Mouse (Mus musculus): ENCODE results near the gene Atraid. TPM values are rescaled to one million over a fixed set of nuclear protein-coding genes. Genes with fewer than 3 reads are reported as not detected.

The Atraid gene
- total RNA-seq, 2 experiments from 2014 or later, result 73.9 to 86.6 TPM

DNA sequence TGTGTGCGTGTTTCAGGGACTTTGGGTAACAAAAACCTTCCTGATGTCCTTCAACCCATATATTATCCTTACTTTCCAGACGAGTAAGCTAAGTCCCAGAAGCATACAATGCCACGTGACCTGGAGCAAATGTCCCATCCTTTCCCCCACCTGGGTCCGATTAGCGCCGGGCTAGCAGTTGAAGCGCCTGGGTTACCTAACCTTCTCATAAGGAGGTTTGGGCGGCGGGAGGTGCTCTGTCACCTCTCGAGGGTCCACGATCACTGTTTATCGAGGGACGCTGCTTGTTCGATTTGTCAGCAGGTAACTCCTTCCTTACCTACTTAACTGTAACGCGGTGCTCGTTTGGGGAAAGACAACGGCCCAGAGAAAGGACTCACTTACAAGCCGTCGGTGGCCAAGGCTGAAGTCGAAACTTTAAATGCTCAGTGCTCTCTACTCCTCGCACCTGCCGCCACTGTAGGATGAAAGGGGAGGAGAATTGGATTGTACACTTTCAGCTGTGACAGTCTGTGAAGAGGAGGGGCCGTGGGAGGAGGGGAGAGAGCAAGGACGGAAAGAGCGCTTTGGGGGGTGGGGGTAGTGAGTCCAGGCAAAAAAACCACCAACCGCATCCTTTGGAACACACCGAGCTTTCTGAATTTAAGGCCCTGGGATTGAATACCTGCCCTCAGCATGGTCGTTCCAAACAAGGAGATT lies 46.1 kb downstream of the Atraid start:
- no peak for DNase-seq (ENCODE audit: low spot score in 2 of 2)

DNA sequence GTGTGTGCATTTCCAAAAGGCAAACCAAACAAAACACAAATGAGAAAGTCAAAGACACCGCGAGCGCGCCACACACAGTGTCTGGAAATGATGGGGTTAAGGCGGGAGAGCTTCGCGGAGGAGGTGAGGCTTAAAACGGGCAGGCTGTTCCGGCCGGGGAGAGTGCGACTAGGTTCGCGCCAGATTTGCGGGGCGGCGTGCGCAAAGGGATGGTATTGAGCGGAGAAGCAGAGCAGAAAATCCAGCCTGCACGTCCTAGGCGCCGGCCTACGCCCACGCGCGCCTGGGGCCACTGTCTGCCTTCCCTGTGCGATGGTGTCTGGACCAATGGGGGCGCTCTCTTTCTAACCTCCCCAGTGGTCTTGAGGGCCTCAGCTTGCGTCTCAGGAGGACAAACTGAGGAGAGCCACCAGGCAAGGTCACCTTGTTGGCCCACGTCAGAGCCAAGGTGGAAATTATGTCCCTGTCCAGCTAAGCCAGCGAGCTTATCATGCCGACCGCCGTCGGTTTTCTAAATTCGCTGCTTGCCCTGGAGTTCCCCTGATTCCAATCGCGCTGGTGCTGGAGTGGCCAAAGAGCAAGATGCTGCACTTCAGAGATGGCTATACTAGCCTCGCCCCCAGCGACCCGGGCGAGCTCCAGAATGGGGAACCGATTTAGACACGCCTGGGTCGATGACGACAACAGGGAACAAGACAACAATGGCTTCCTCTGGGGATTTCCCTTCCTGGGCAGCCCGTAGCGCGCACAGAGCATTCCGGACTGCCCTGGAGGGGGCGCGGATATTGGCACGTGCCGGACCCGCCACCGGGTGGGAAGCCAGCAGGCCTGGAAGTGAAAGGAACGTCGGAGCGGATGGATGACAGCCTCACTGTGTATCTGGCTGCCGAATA lies 46.9 kb downstream of the Atraid start:
- peak; percentile 50 to 62 for DNase-seq (ENCODE audit: low spot score in 2 of 2)

DNA sequence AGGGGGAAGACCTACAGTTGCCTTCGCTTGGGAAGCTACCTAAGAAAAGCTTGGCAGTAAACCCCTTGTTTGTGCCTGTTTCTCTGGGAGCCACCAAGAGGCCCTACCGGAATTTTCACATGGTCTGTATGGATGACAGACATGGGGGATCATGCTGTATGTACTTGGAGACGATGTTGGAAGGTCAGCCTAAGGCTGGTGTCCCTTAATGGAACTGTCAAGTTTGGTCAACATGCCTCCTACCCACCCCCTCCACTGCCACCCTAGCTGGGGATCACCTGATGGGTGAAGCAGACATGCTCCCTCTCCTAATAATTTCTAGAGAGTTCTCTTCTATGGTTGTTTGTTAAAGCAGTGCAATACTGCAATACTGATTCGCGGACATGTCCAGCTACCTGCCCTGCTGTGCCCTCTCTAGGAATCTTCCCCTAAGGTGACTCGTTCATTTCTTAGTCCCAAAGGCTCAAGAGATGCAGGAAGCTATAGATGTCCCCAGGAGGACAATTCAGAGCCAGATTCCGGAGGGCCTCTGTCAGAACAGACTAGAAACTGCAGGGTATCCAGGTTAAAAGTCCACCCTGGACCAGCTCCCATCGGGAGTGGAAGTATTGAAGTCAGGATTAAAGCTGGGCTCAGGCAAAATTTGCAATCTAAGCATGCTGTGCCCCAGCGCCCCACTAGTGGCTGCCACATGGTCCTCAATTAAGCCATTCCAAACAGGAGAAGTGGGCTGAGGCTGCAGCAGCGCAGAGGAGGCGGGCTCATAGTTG lies 47.8 kb downstream of the Atraid start:
- no peak for DNase-seq (ENCODE audit: low spot score in 2 of 2)

Other genes starting within 250 kb of the Atraid start
- 100 to 1,000 TPM; 205 to 211 TPM for gene Mapre3, start 233.7 kb upstream of the Atraid start, total RNA-seq (2021)
- gene Tmem214, start 180.3 kb upstream of the Atraid start, total RNA-seq (2021), result 10 to 100 TPM; 62.4 to 69.4 TPM
- 10 to 100 TPM; 12.7 to 14.7 TPM for gene Agbl5, start 159.6 kb upstream of the Atraid start, total RNA-seq (2021)
- 100 to 1,000 TPM; 100 to 108 TPM for gene Ost4, start 140.5 kb upstream of the Atraid start, total RNA-seq (2021)
- gene Emilin1, start 134.9 kb upstream of the Atraid start, total RNA-seq (2021), result 1 to 10 TPM; 3.9 to 4.5 TPM
- gene Khk, start 126.9 kb upstream of the Atraid start, total RNA-seq (2021), result 10 to 100 TPM; 11.5 to 12.9 TPM
- 10 to 100 TPM; 24.6 to 26.9 TPM for gene Cgref1, start 102.7 kb upstream of the Atraid start, total RNA-seq (2021)
- 100 to 1,000 TPM; 129 to 131 TPM for gene Preb, start 88.0 kb upstream of the Atraid start, total RNA-seq (2021)
- under 1 TPM in 1 of 2 experiments, not detected in 1; 0.17 TPM for gene Tcf23, start 79.7 kb upstream of the Atraid start, total RNA-seq (2021)
- 10 to 100 TPM; 12.4 to 13.3 TPM for gene Slc5a6, start 612 bp downstream of the Atraid start, total RNA-seq (2021)
- gene Cad, start 6.5 kb downstream of the Atraid start, total RNA-seq (2021), result 10 to 100 TPM; 15.6 to 17.5 TPM
- not detected for gene Dnajc5g, start 58.0 kb downstream of the Atraid start, total RNA-seq (2021)
- 10 to 100 TPM; 56.9 to 61.1 TPM for gene Slc30a3, start 59.9 kb downstream of the Atraid start, total RNA-seq (2021)
- not detected for gene Trim54, start 68.4 kb downstream of the Atraid start, total RNA-seq (2021)
- gene Ucn, start 90.5 kb downstream of the Atraid start, total RNA-seq (2021), result not detected
- 10 to 100 TPM; 41.3 to 46.9 TPM for gene Mpv17, start 105.9 kb downstream of the Atraid start, total RNA-seq (2021)
- 1 to 10 TPM; 1.2 to 4.2 TPM for gene Gm29609, start 131.6 kb downstream of the Atraid start, total RNA-seq (2021)
- gene Gtf3c2, start 131.8 kb downstream of the Atraid start, total RNA-seq (2021), result 10 to 100 TPM; 61.2 to 64.7 TPM
- gene Snx17, start 144.9 kb downstream of the Atraid start, total RNA-seq (2021), result 10 to 100 TPM; 79.5 to 80.3 TPM
- 10 to 100 TPM; 48.1 to 55.2 TPM for gene Eif2b4, start 145.1 kb downstream of the Atraid start, total RNA-seq (2021)
- gene Zfp513, start 154.0 kb downstream of the Atraid start, total RNA-seq (2021), result 10 to 100 TPM; 25.5 to 31.3 TPM
- gene Ppm1g, start 172.4 kb downstream of the Atraid start, total RNA-seq (2021), result 10 to 100 TPM; 84.9 to 85.7 TPM
- 10 to 100 TPM; 77.7 to 79.7 TPM for gene Nrbp1, start 192.6 kb downstream of the Atraid start, total RNA-seq (2021)
- gene Gm9970, start 192.9 kb downstream of the Atraid start, total RNA-seq (2021), result not detected
- 1 to 10 TPM; 1.3 to 1.9 TPM for gene Krtcap3, start 203.4 kb downstream of the Atraid start, total RNA-seq (2021)
- 10 to 100 TPM; 76.4 to 83.3 TPM for gene Ift172, start 242.8 kb downstream of the Atraid start, total RNA-seq (2021)
- gene Fndc4, start 247.8 kb downstream of the Atraid start, total RNA-seq (2021), result 100 to 1,000 TPM; 160 to 164 TPM
- under 1 TPM; 0.21 to 0.53 TPM for gene Gckr, start 249.1 kb downstream of the Atraid start, total RNA-seq (2021)

Measured in layer of hippocampus, postnatal 14 days (tissue).